Mouse (Mus musculus) gastrocnemius, postnatal 14 days (tissue): Measurements from ENCODE around the gene Gm20817. TPM values are rescaled to one million over a fixed set of nuclear protein-coding genes. Genes with fewer than 3 reads are reported as not detected.
"Not testable (repeated sequence)": the region's sequence is repeated elsewhere in the genome, so short reads cannot be mapped to it uniquely, and the experiment has no call there.

Experiments
- DNase-seq: peaks from one replicate; pipeline ENCODE4 v3.0.0; 2021; ENCODE audit warnings: mixed read lengths
- intact Hi-C: fragments of 180-260 bp; cut with DNase I; formaldehyde crosslinking; loops from one replicate; pipeline ENCODE4 v1.15.1; 2025; ENCODE audit warnings: low total_unique reads
- long read RNA-seq, 2 experiments: library from polyadenylated mRNA; stranded (forward); transcript quantifications; one replicate each; pipeline ENCODE4 v2.0.0; 2021
- total RNA-seq, 2 experiments: library from RNA; stranded (reverse); gene quantifications; 2 replicates each; pipeline ENCODE4 v1.2.3; 2021

Gene Gm20817
- not detected for total RNA-seq
- long read RNA-seq, experiment 1, result 0 reads
- long read RNA-seq, experiment 2, result 0 reads

DNA sequence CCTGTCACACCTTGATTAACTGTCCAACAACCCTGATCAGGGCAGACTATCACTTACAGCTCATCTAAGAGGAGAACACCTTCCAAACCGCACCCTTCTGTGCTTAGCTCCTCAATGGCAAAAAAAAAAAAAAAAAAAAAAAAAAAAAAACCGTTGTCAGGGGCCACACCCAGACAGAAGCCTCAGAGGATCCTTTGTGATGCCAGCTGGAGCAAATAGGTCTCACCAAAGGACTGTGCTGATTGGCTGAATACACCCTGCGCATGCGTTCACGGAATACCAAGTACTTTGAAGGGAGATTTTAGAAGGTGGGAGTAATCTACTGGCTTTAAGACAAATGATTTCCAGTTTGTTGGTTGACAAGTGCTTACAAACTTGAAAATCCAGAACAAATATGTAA is at the start of gene Gm20817:
TSS of gene Gm20817 (minus strand) at position 101 of the 400 bp plus-strand sequence.
- DNase-seq, intact Hi-C loops: not testable (repeated sequence)
